Mouse (Mus musculus): ENCODE results near the gene Cacng7.

GRCm38 (mm10) chr7:3291197-3291596 is 41.6 kb upstream of the Cacng7 start:
- TF ChIP-seq CTCF (IDR thresholded peaks at IDR 0.05; ENCODE audit: low read depth), result no peak
- TF ChIP-seq EP300 (optimal IDR thresholded peaks at IDR 0.05), result no peak
